Mouse (Mus musculus) heart, embryonic 10.5 days (tissue): ENCODE measurements around the gene Tpm3. TPM values are rescaled to one million over a fixed set of nuclear protein-coding genes. Genes with fewer than 3 reads are reported as not detected.

Experiments
- DNase-seq: peaks from one replicate; pipeline ENCODE4 v3.0.0-alpha.2; 2017; ENCODE audit warnings: low spot score
- H3K27ac ChIP-seq: fragments of 300-500 bp; sonication (generic); 2 replicates; pipeline ENCODE4 v1.5.1; 2016; ENCODE audit warnings: mild to moderate bottlenecking
- H3K27me3 ChIP-seq: fragments of 300-500 bp; sonication (generic); 2 replicates; pipeline ENCODE4 v1.6.1; 2016; ENCODE audit warnings: mild to moderate bottlenecking; ENCODE audit not compliant: poor library complexity, insufficient read depth, severe bottlenecking
- H3K36me3 ChIP-seq: fragments of 300-500 bp; sonication (generic); 2 replicates; pipeline ENCODE4 v1.6.1; 2016; ENCODE audit warnings: mild to moderate bottlenecking, moderate library complexity
- H3K4me1 ChIP-seq: fragments of 300-500 bp; sonication (generic); 2 replicates; pipeline ENCODE4 v1.6.1; 2016; ENCODE audit warnings: mild to moderate bottlenecking
- H3K4me3 ChIP-seq: fragments of 300-500 bp; sonication (generic); 2 replicates; pipeline ENCODE4 v1.5.1; 2016; ENCODE audit warnings: mild to moderate bottlenecking, moderate library complexity
- H3K9me3 ChIP-seq: fragments of 300-500 bp; sonication (generic); 2 replicates; pipeline ENCODE4 v1.6.1; 2016; ENCODE audit warnings: mild to moderate bottlenecking, moderate library complexity
- WGBS: fragments of 180-500 bp; shearing (Covaris S2); methylation state at CpG from one replicate; pipeline ENCODE4 v1.1.7; 2016; 5-methylcytosine and 5-hydroxymethylcytosine counted together
- polyA plus RNA-seq: library from polyadenylated mRNA; unstranded; fragments of >200 nt; fragmentation: Nextera tagmentation; extraction: Ambion mirVana; gene quantifications from 2 replicates; pipeline ENCODE4 v1.2.1, GENCODE M21; 2016

Gene Tpm3
- 391 and 489 TPM in 2 replicates for polyA plus RNA-seq

DNA sequence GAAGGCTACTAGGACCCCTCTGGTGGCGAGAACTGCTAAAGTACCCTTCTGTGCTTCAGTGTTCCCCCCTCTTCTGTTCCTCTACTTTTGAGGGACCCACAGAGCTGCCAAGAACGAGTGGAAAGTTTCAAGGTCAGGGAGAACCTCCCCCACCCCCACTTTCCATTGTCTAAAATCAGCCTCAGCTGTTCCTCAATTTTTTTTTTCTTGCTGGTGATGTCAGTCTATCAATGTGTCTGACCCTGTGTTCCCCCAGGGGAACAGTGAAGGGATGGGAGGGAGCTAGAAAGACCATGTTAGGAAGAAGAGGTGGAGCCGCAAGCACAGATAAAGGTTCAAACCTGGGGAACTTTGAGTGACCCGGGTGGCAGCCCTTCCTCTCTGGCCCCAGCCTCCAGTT, at the start of gene Tpm3:
Tpm3 (plus strand) TSS at position 356 of the 400 bp plus-strand sequence.
- no peaks in the 10 kb centered on the region for H3K27me3 ChIP-seq
- H3K9me3 ChIP-seq: no peaks in the 10 kb centered on the region
- no peak within 1 kb of the TSS for H3K4me3 ChIP-seq
- 57% methylated on average over 4 of the region's 4 CpGs for WGBS
- peak; percentile 61 for DNase-seq
- no peak within 1 kb of the TSS for H3K27ac ChIP-seq
- peaks cover 22% of the 10 kb centered on the region for H3K4me1 ChIP-seq
- H3K36me3 ChIP-seq: no peaks in the 10 kb centered on the region

DNA sequence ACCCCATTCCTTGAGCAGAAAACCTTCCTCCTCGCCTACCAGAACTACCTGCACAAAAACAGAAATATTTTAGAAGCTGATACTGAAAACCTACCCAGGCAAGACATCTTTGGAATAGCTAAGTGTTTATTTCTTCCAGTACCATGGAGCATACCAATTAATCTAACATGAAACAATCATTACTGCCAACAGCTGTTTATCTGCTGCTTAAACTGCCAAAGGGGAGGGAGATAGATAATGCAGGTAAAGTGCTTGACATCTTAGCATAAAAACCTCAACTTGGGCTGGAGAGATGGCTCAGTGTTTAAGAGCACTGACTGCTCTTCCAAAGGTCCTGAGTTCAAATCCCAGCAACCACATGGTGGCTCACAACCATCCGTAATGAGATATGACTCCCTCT, 37.8 kb upstream of the Tpm3 start:
- WGBS: 84% methylated on average over 2 of the region's 2 CpGs
- Histone ChIP-seq H3K36me3 (peaks cover 95% of the 10 kb centered on the region), H3K4me1 (no peaks in the 10 kb centered on the region), H3K27me3 (no peaks in the 10 kb centered on the region), H3K9me3 (no peaks in the 10 kb centered on the region), H3K4me3 (no peak overlapping the region), H3K27ac (no peak overlapping the region)
- no peak for DNase-seq

DNA sequence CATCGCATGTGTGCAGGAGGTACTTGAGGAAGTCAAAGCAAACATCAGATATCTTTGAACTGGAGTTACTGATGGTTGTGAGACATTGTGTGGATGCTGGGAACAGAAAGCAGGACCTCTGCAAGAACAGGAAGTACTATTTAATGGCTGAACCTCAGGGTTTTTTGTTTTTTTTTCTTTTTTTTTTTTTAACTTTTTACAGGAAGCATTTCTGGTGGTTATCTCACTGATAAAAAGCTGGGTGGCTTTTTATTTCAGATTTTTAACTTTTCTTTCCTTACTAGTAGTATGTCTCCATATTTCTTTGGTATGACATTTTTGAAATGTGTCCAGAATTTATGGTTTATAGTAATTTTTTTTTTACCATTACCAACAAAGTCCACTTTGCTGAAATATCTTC, 36.2 kb upstream of the Tpm3 start:
- H3K27me3 ChIP-seq: no peaks in the 10 kb centered on the region
- no peaks in the 10 kb centered on the region for H3K9me3 ChIP-seq
- H3K27ac ChIP-seq: no peak overlapping the region
- DNase-seq: no peak
- peaks cover 92% of the 10 kb centered on the region for H3K36me3 ChIP-seq
- H3K4me1 ChIP-seq: no peaks in the 10 kb centered on the region
- H3K4me3 ChIP-seq: no peak overlapping the region
- 92% methylated on average over 1 of the region's 1 CpGs for WGBS

DNA sequence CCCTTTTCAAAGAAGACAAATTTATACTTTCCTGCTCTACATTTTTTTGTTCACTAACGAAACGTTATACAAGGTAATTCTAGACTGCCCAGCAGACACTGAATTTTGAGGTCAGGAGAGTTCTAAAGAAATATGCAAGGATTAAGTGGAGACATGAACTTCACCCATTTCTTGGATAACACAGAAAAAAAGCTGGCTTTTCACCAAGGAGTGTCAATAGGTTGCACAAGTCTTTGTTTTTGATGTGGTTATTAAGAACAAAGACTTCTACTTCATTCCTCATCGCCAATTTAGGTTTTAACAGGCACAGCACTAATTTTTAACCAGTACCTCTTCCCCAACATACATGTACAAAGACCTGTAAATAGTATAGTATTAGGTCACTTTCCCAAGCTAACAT, 22.8 kb upstream of the Tpm3 start:
- DNase-seq: no peak
- no peak overlapping the region for H3K4me3 ChIP-seq
- WGBS: 86% methylated on average over 3 of the region's 3 CpGs

DNA sequence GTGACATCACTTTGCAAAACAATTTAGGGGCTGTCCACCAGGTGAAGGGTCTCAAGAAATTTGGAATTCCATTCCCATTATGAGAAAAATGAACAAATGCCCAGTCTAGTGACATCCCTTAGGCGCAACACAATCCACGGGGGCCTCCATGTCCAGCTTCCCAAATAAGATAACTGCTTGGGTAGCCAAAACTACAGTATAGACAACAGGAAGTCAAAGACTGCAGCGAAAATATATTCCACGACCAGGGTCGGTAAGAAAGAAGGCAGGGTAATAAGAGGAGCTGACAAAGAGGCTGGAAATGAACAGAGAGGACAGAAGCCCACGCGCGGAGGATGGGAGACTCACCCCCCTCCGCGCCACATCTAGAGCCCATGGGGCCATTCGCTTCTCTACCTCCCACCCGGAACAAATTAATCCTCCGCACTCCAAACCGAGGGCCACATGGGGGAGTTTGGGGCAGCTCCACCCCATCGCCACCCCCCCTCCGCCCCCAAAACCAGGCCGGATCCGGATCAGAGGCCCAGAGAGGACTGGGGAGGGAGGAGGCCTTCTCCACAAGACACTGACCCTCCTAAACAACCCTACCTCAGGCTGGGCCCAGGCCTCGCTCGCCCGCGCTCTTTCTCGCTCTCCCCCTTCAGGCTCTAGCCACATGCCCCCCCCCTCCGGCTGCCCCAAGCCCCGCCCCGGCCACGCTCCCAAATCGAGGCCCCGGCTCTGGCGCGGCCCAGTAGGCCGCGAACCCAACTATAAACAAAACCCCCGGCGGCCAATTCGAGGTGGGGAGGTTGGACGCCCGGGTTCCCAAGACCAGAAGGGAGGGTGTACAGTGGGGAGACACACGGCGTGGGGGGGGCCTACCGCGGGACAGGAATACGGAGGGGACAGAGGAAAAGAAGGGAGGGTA, 20.8 kb upstream of the Tpm3 start, which contains the start of gene 4933434E20Rik:
4933434E20Rik (plus strand) TSS at position 196 of the 910 bp plus-strand sequence.
- Histone ChIP-seq H3K36me3 (peaks cover 33% of the 10 kb centered on the region), H3K27ac (peak within 1 kb of the TSS; percentile 97), H3K4me3 (peak within 1 kb of the TSS; percentile 76), H3K9me3 (no peaks in the 10 kb centered on the region), H3K4me1 (peaks cover 15% of the 10 kb centered on the region), H3K27me3 (no peaks in the 10 kb centered on the region)
- WGBS: under 1% methylated on average over 37 of the region's 43 CpGs
- DNase-seq: peak; percentile 89

More for the DNA sequence above, 22.8 kb upstream of the Tpm3 start:
- Histone ChIP-seq H3K27ac (no peak overlapping the region), H3K9me3 (no peaks in the 10 kb centered on the region), H3K27me3 (no peaks in the 10 kb centered on the region), H3K4me1 (peaks cover 15% of the 10 kb centered on the region), H3K36me3 (peaks cover 32% of the 10 kb centered on the region)

DNA sequence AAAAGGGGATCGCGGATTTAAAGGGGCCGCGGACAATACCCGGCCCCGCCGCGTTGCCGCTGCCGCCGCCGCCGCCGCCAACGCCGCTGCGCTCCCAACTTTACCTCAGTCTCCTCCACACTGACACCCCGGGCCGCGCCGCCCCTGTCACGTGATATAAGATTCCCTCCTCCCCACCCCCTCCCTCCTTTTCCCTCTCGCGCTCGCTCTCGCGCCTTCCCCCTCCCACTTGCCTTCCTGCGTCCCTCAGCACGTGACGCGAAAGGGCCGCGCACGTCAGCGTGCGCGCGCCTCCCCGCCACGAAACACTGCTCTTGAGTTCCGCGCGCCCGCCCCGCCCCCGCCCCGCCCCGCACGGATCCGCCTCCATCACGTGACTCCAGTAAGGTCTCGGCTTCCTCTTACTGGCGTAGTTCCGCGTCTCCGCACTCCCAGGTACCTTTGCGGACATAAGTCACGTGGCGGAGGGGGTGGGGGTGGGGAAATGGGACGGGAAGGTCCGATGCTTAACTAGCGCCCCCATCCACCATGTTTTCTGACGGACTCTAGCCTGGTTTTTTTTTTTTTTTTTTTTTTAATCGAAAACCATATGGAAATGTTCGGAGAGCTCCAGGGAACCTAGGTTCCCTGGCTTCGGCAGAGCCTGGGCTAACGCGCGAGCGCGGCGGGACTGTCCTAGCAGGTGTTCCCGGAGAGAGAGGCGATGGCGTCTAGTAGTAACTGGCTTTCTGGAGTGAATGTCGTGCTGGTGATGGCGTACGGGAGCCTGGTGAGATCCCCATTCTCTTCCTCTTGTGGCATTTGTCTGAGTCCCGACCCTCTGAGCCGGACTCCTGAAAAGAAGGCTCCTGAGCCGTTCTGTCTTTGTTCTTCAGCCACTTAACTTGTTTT, 19.9 kb upstream of the Tpm3 start, which contains the start of gene Ubap2l:
Ubap2l (minus strand) TSS at position 278 of the 891 bp plus-strand sequence.
- Histone ChIP-seq H3K9me3 (no peaks in the 10 kb centered on the region), H3K36me3 (peaks cover 34% of the 10 kb centered on the region), H3K27ac (peak within 1 kb of the TSS; percentile 97), H3K27me3 (no peaks in the 10 kb centered on the region), H3K4me3 (peak within 1 kb of the TSS; percentile 76), H3K4me1 (peaks cover 15% of the 10 kb centered on the region)
- WGBS: under 1% methylated on average over 77 of the region's 81 CpGs
- peak; percentile 99 for DNase-seq

DNA sequence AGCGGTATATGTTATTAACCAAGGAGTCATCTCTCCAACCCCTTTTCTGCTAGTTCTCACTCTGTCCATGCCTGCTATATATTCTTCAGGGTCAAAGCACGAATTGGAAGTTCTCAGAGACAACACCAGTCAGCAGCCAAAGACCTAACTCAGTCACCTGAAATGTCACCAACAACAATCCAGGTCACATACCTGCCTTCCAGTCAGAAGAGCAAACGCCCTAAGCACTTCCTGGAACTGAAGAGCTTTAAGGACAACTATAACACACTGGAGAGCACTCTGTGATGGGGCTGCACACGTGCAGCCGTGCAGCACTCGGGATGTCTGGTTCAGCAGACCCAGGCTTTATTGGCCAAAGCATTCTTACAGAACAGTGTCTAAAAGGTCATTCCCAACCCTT, 10.9 kb upstream of the Tpm3 start:
- peaks cover 78% of the 10 kb centered on the region for H3K36me3 ChIP-seq
- WGBS: 85% methylated on average over 6 of the region's 6 CpGs
- H3K4me1 ChIP-seq: no peaks in the 10 kb centered on the region
- no peak overlapping the region for H3K27ac ChIP-seq
- H3K27me3 ChIP-seq: no peaks in the 10 kb centered on the region
- DNase-seq: no peak
- no peak overlapping the region for H3K4me3 ChIP-seq
- H3K9me3 ChIP-seq: no peaks in the 10 kb centered on the region

DNA sequence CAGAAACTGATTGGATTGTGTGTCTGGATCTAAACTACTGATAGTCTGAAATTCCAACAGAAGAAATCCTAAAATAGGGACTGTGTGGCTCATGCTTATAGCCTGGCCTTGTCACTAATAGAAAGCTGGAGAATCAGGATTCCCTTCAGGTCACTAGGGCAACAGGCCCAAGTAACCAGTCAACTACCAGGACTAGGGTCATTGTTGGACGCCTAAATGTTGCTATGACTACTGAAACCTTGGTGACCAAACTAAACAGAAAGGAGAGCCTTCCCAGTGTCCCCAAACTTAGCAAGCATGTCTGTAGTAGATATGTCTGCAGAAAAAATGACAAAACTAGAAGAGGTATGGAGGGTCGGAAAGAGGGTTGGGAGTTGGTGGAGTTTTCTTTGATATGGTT, 9.9 kb upstream of the Tpm3 start:
- DNase-seq: no peak
- Histone ChIP-seq H3K27ac (no peak overlapping the region), H3K36me3 (peaks cover 68% of the 10 kb centered on the region), H3K4me3 (no peak overlapping the region), H3K4me1 (no peaks in the 10 kb centered on the region), H3K9me3 (no peaks in the 10 kb centered on the region), H3K27me3 (no peaks in the 10 kb centered on the region)
- WGBS: 67% methylated on average over 2 of the region's 2 CpGs

DNA sequence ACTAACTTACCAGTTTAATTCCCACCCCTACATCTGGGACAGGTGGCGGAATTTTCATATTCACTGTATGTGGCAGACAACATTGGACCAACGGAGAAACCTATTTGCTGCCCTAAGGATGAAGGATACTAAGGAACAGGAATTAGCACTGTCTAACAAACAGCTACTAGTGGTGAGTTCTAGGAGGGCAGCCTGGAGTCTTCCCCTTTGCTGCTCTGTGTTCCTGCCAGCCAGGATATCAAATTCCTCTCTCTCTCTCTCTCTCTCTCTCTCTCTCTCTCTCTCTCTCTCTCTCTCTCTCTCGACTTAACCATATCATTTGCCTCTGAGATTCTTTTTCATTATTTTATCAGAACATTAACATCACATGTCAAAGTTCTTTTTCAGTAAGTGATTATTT, 8.1 kb upstream of the Tpm3 start:
- 79% methylated on average over 3 of the region's 3 CpGs for WGBS
- H3K4me3 ChIP-seq: no peak overlapping the region
- peaks cover 53% of the 10 kb centered on the region for H3K36me3 ChIP-seq
- no peak overlapping the region for H3K27ac ChIP-seq
- DNase-seq: no peak
- no peaks in the 10 kb centered on the region for H3K27me3 ChIP-seq
- H3K4me1 ChIP-seq: no peaks in the 10 kb centered on the region
- H3K9me3 ChIP-seq: no peaks in the 10 kb centered on the region

DNA sequence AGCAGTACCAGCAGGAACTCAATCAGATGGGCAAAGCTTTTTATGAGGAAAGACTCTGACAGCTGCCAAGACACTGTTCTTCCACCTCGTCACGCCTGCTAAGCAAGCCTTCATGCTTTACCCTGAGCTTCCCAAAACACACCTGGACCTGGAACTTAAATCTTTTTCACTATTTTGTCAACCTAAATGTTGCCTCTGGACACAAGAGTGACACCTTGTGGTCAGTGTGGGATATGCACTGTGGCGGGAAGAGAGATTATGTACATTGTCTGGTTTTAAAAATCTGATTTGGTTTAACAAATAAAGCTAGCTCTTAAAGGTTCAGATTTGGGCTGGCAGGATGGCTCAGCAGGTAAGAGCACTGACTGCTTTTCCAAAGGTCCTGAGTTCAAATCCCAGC, 6.9 kb upstream of the Tpm3 start:
- Histone ChIP-seq H3K4me3 (no peak overlapping the region), H3K36me3 (peaks cover 43% of the 10 kb centered on the region), H3K9me3 (no peaks in the 10 kb centered on the region), H3K27ac (no peak overlapping the region), H3K4me1 (no peaks in the 10 kb centered on the region), H3K27me3 (no peaks in the 10 kb centered on the region)
- DNase-seq: no peak
- whole genome bisulfite sequencing: 63% methylated on average over 3 of the region's 3 CpGs

DNA sequence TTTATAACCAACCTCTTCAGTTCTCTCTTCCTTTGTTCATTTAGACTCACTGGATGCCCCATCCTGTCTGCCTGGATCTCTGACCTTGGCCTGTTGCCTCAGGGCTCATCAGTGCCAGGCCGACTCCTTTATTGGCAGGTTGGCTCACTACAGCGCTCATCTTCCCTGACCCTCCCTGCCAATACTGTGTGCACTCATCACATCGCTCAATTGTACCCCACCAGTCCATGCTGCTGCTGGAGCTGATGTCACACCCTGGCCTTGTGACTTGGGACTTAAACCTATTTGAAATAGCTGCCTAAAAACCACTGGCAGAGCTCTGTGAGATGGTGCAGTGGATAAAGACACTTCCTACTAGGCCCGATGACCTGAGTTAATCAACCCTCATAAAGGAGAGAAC, 4.6 kb upstream of the Tpm3 start:
- no peaks in the 10 kb centered on the region for H3K9me3 ChIP-seq
- no peaks in the 10 kb centered on the region for H3K27me3 ChIP-seq
- H3K27ac ChIP-seq: no peak overlapping the region
- no peak overlapping the region for H3K4me3 ChIP-seq
- peaks cover 20% of the 10 kb centered on the region for H3K36me3 ChIP-seq
- H3K4me1 ChIP-seq: peaks cover 15% of the 10 kb centered on the region
- no peak for DNase-seq
- WGBS: 87% methylated on average over 4 of the region's 4 CpGs

DNA sequence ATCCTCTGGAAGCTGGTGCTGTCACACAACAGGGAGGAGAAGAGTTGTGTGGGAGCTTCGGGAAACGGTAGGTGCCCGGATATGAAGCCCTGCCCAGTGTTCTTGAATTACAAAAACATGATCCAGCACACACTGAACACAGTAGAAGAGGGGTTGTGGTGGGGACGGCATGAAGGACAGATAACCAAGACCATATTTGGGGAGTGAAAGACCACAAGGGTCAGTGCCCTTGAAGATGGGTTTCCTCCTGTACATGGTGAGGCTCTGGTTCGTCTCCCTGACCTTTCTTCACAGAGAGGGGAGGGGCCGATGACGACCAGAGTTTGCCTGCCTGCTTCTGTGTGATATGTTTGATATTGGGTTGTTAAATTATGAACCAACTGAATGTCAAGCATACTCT, 2.8 kb upstream of the Tpm3 start:
- 75% methylated on average over 7 of the region's 7 CpGs for WGBS
- Histone ChIP-seq H3K9me3 (no peaks in the 10 kb centered on the region), H3K4me3 (no peak overlapping the region), H3K27ac (no peak overlapping the region), H3K27me3 (no peaks in the 10 kb centered on the region), H3K36me3 (peaks cover 12% of the 10 kb centered on the region), H3K4me1 (peaks cover 15% of the 10 kb centered on the region)
- DNase-seq: no peak
